In genomic region chr14:61857616-61858015, GRCm38 (mm10) we compare ENCODE assay signal across 19 mouse cellular contexts.
DNase-seq lines count a peak whose midpoint lies in the region; ATAC-seq and TF ChIP-seq lines count a peak whose summit lies in the region.
"Had no signal": no experiment of that assay in that cellular context is flagged by ENCODE, and none has a peak within 500 bp of the region (broad histone marks: within the 10 kb centered on the region; RNA-seq: fewer than 3 reads in every experiment).

No protein-coding gene starts in this region.

- H3K9ac ChIP-seq in lung, embryonic 14.5 days, result no peak overlapping the region
- H3K9ac ChIP-seq: heart, embryonic 13.5 days; hindbrain, embryonic 13.5 days had no signal

- TF ChIP-seq CTCF in lung, embryonic 14.5 days (IDR thresholded peaks at IDR 0.05; ENCODE audit: low read depth), result no peak

- ATAC-seq in lung, embryonic 14.5 days (ENCODE audit: insufficient read depth), result no peak
- ATAC-seq in megakaryocyte progenitor cell, adult 5-6 weeks (replicated peaks; ENCODE audit: poor library complexity), result no peak
- ATAC-seq: forebrain, embryonic 14.5 days; Patski had no signal

- DNase-seq in gastrocnemius, adult 18-20 months (ENCODE audit: low spot score), result peak; percentile 23
- DNase-seq in gastrocnemius, adult 8-10 months (ENCODE audit: low spot score in 2 of 2), result no peak
- peak; percentile 64 for DNase-seq in lung, embryonic 14.5 days
- DNase-seq in lung, postnatal 4 days, result no peak
- DNase-seq in adrenal gland, postnatal 36 days, result peak; percentile 72 to 75
- peak; percentile 48 for DNase-seq in ovary, postnatal 36 days (ENCODE audit: low spot score)
- DNase-seq in left cerebral cortex, postnatal 25 days (ENCODE audit: low spot score in 2 of 2), result no peak
- DNase-seq: cerebellum, adult 8-10 months; kidney, adult 11 months; liver; lung, adult 2 months; thymus, postnatal 4 days had no signal

- no peaks in the 10 kb centered on the region for H3K4me1 ChIP-seq in lung, embryonic 14.5 days (ENCODE audit: insufficient read depth)
- H3K4me1 ChIP-seq: heart, embryonic 13.5 days; hindbrain, embryonic 13.5 days had no signal

- 71% methylated on average over 6 of the region's 6 CpGs for WGBS in lung, embryonic 14.5 days

- intact Hi-C loops in left cerebral cortex, postnatal 25 days (cut with DNase I), result no loop called here

- H3K27ac ChIP-seq in lung, embryonic 14.5 days (ENCODE audit: low read depth), result no peak overlapping the region
- H3K27ac ChIP-seq: heart, embryonic 13.5 days; hindbrain, embryonic 13.5 days; stomach, postnatal 0 days had no signal

- H3K27me3 ChIP-seq in lung, embryonic 14.5 days (ENCODE audit: insufficient read depth, low read length), result no peaks in the 10 kb centered on the region
- H3K27me3 ChIP-seq: heart, embryonic 13.5 days; hindbrain, embryonic 13.5 days; megakaryocyte, embryonic 14.5 days; Patski had no signal

- H3K4me3 ChIP-seq in lung, embryonic 14.5 days (ENCODE audit: low read depth, low read length), result no peak overlapping the region
- H3K4me3 ChIP-seq: heart, embryonic 13.5 days; hindbrain, embryonic 13.5 days; megakaryocyte, embryonic 14.5 days had no signal

- H3K9me3 ChIP-seq in lung, embryonic 14.5 days (ENCODE audit: low read depth, low read length), result no peaks in the 10 kb centered on the region
- H3K9me3 ChIP-seq: heart, embryonic 13.5 days; hindbrain, embryonic 13.5 days; megakaryocyte, embryonic 14.5 days had no signal

- H3K4me2 ChIP-seq in lung, embryonic 14.5 days, result no peak overlapping the region
- H3K4me2 ChIP-seq: heart, embryonic 13.5 days; hindbrain, embryonic 13.5 days had no signal

- H3K36me3 ChIP-seq in lung, embryonic 14.5 days (ENCODE audit: insufficient read depth), result no peaks in the 10 kb centered on the region
- H3K36me3 ChIP-seq: heart, embryonic 13.5 days; hindbrain, embryonic 13.5 days had no signal

Comparison
In these comparisons a context has a peak if more than half of its experiments do, and no peak if none do; other contexts are left out.
1. DNase-seq: peak in gastrocnemius, adult 18-20 months (single experiment), lung, embryonic 14.5 days (single experiment), adrenal gland, postnatal 36 days (2 of 2) and ovary, postnatal 36 days (single experiment); none in gastrocnemius, adult 8-10 months (0 of 2), lung, postnatal 4 days (0 of 2) and left cerebral cortex, postnatal 25 days (0 of 2).